Mouse (Mus musculus): Measurements from ENCODE around the gene Ninj1. TPM values are rescaled to one million over a fixed set of nuclear protein-coding genes. Genes with fewer than 3 reads are reported as not detected.

Ninj1 gene
- total and polyA plus RNA-seq, 3 experiments = 30.5 to 69.8 TPM; not detected in 1

- H3K27me3 ChIP-seq (ENCODE audit: control insufficient read depth in 1 of 2, insufficient read depth in 2 of 2, low read length in 2 of 2) = no peaks in the 10 kb centered on the region
- peaks cover 0 to 19% of the 10 kb centered on the region in 2 experiments; a peak in 3 of 4 replicates for H3K4me1 ChIP-seq (ENCODE audit: control insufficient read depth in 1 of 2, insufficient read depth in 2 of 2, low read length in 2 of 2)
Measured at GRCm38 (mm10) chr13:49183646-49184045, 3.6 kb upstream of the Ninj1 start.

GRCm38 (mm10) chr13:49186798-49187287 lies 442 bp upstream of the Ninj1 start:
- H3K9ac ChIP-seq (ENCODE audit: control insufficient read depth, low read depth, low read length, poor library complexity, severe bottlenecking) = peak overlapping the region; percentile 72
- H3K79me2 ChIP-seq (ENCODE audit: control insufficient read depth, insufficient read depth, low read length, poor library complexity) = no peaks in the 10 kb centered on the region; the same call in 1 of the 2 replicates
- peaks cover 0 to 9% of the 10 kb centered on the region in 2 experiments; a peak in 2 of 4 replicates for H3K36me3 ChIP-seq (ENCODE audit: control insufficient read depth in 1 of 2, insufficient read depth in 2 of 2, low read length in 2 of 2)
- no peaks in the 10 kb centered on the region for H3K9me3 ChIP-seq (replicated peaks; ENCODE audit: insufficient read depth, low read length)
- H3K4me1 ChIP-seq (ENCODE audit: control insufficient read depth in 1 of 2, insufficient read depth in 2 of 2, low read length in 2 of 2) = peaks cover 0 to 14% of the 10 kb centered on the region in 2 experiments; a peak in 3 of 4 replicates
- H3K27me3 ChIP-seq (ENCODE audit: control insufficient read depth in 1 of 2, insufficient read depth in 2 of 2, low read length in 2 of 2) = no peaks in the 10 kb centered on the region
- TF ChIP-seq ETS1 (IDR thresholded peaks at IDR 0.05; ENCODE audit: low read depth, low read length) (0 out of 2 replicates have a peak, but pooled peaks have one; percentile 23), MAZ (IDR thresholded peaks at IDR 0.05; ENCODE audit: low read depth, low read length) (0 out of 2 replicates have a peak, but pooled peaks have one; percentile 33), MYC (IDR thresholded peaks at IDR 0.05; ENCODE audit: low read depth, low read length) (peak; percentile 51; the same call in 1 of the 2 replicates), CTCF (IDR thresholded peaks at IDR 0.05 in 2 of 3, conservative IDR thresholded peaks at IDR 0.05 in 1 of 3; ENCODE audit: control insufficient read depth in 1 of 3, insufficient read depth in 1 of 3, low read depth in 2 of 3, low read length in 3 of 3, poor library complexity in 1 of 3, severe bottlenecking in 1 of 3) (no peak), MAX (IDR thresholded peaks at IDR 0.05; ENCODE audit: low read length) (peak; percentile 81), SIN3A (IDR thresholded peaks at IDR 0.05; ENCODE audit: low read length) (no peak)
- peak overlapping the region; percentile 28 to 33 for H3K4me3 ChIP-seq (ENCODE audit: control insufficient read depth in 1 of 2, insufficient read depth in 1 of 2, low read depth in 2 of 2, low read length in 2 of 2)
- H3K27ac ChIP-seq (ENCODE audit: control insufficient read depth, low read depth, low read length) = peak overlapping the region; percentile 57
- no peak for DNase-seq (ENCODE audit: low read depth, low spot score)

More at GRCm38 (mm10) chr13:49183646-49184045, 3.6 kb upstream of the Ninj1 start:
- TF ChIP-seq POLR2AphosphoS5 (IDR thresholded peaks at IDR 0.05; ENCODE audit: borderline replicate concordance, low read depth, low read length) (no peak), NELFE (IDR thresholded peaks at IDR 0.05; ENCODE audit: low read depth, low read length) (no peak), GATA1 (IDR thresholded peaks at IDR 0.05; ENCODE audit: low read depth, low read length) (no peak), UBTF (IDR thresholded peaks at IDR 0.05; ENCODE audit: borderline replicate concordance, insufficient read depth, low read depth, low read length) (no peak), CTCF (IDR thresholded peaks at IDR 0.05 in 2 of 3, conservative IDR thresholded peaks at IDR 0.05 in 1 of 3; ENCODE audit: control insufficient read depth in 1 of 3, insufficient read depth in 1 of 3, low read depth in 2 of 3, low read length in 3 of 3, poor library complexity in 1 of 3, severe bottlenecking in 1 of 3) (no peak)
- no peak overlapping the region for H3K27ac ChIP-seq (ENCODE audit: control insufficient read depth, low read depth, low read length)
- H3K4me3 ChIP-seq (ENCODE audit: control insufficient read depth in 1 of 2, insufficient read depth in 1 of 2, low read depth in 2 of 2, low read length in 2 of 2) = no peak overlapping the region
- DNase-seq (ENCODE audit: low read depth, low spot score) = no peak
- H3K9ac ChIP-seq (ENCODE audit: control insufficient read depth, low read depth, low read length, poor library complexity, severe bottlenecking) = no peak overlapping the region
- no peaks in the 10 kb centered on the region; the same call in 1 of the 2 replicates for H3K79me2 ChIP-seq (ENCODE audit: control insufficient read depth, insufficient read depth, low read length, poor library complexity)
- H3K36me3 ChIP-seq (ENCODE audit: control insufficient read depth in 1 of 2, insufficient read depth in 2 of 2, low read length in 2 of 2) = peaks cover 0 to 9% of the 10 kb centered on the region in 2 experiments; a peak in 2 of 4 replicates
- H3K9me3 ChIP-seq (replicated peaks; ENCODE audit: insufficient read depth, low read length) = no peaks in the 10 kb centered on the region

GRCm38 (mm10) chr13:49188219-49188965 lies 1.1 kb downstream of the Ninj1 start:
- Histone ChIP-seq H3K79me2 (ENCODE audit: control insufficient read depth, insufficient read depth, low read length, poor library complexity) (no peaks in the 10 kb centered on the region; the same call in 1 of the 2 replicates), H3K36me3 (ENCODE audit: control insufficient read depth in 1 of 2, insufficient read depth in 2 of 2, low read length in 2 of 2) (peaks cover 0 to 9% of the 10 kb centered on the region in 2 experiments; a peak in 2 of 4 replicates), H3K9me3 (replicated peaks; ENCODE audit: insufficient read depth, low read length) (no peaks in the 10 kb centered on the region), H3K4me1 (ENCODE audit: control insufficient read depth in 1 of 2, insufficient read depth in 2 of 2, low read length in 2 of 2) (peaks cover 0 to 14% of the 10 kb centered on the region in 2 experiments; a peak in 3 of 4 replicates), H3K27ac (ENCODE audit: control insufficient read depth, low read depth, low read length) (peak overlapping the region; percentile 62), H3K9ac (ENCODE audit: control insufficient read depth, low read depth, low read length, poor library complexity, severe bottlenecking) (peak overlapping the region; percentile 63), H3K4me3 (ENCODE audit: control insufficient read depth in 1 of 2, insufficient read depth in 1 of 2, low read depth in 2 of 2, low read length in 2 of 2) (peak overlapping the region; percentile 39 to 65), H3K27me3 (ENCODE audit: control insufficient read depth in 1 of 2, insufficient read depth in 2 of 2, low read length in 2 of 2) (no peaks in the 10 kb centered on the region)
- no peak for DNase-seq (ENCODE audit: low read depth, low spot score)
- TF ChIP-seq TCF12 (IDR thresholded peaks at IDR 0.05; ENCODE audit: low read depth, low read length) = no peak
- no peak for TF ChIP-seq NRF1 (IDR thresholded peaks at IDR 0.05; ENCODE audit: insufficient read depth, low read depth, low read length, poor library complexity, severe bottlenecking)

Data from MEL (cell line).